Mouse (Mus musculus): ENCODE data around the gene 4921539E11Rik.

4921539E11Rik gene

GRCm38 (mm10) chr4:103290763-103291162 is at the start of gene 4921539E11Rik:
Gene 4921539E11Rik, minus strand, starts transcription at chr4:103290863.
- no peak for DNase-seq (ENCODE audit: low spot score)

GRCm38 (mm10) chr4:103335134-103335533 is 44.5 kb upstream of the 4921539E11Rik start:
- no peak for DNase-seq (ENCODE audit: low spot score)

- DNase-seq (ENCODE audit: low spot score) = no peak
Observed at GRCm38 (mm10) chr4:103329348-103329747, 38.7 kb upstream of the 4921539E11Rik start.

- no peak for DNase-seq (ENCODE audit: low spot score)
Observed at GRCm38 (mm10) chr4:103326994-103327393, 36.3 kb upstream of the 4921539E11Rik start.

GRCm38 (mm10) chr4:103324688-103325451 is 34.2 kb upstream of the 4921539E11Rik start:
- no peak for DNase-seq (ENCODE audit: low spot score)

GRCm38 (mm10) chr4:103321461-103321860 is 30.8 kb upstream of the 4921539E11Rik start:
- DNase-seq (ENCODE audit: low spot score) = no peak

GRCm38 (mm10) chr4:103315861-103316260 is 25.2 kb upstream of the 4921539E11Rik start:
- no peak for DNase-seq (ENCODE audit: low spot score)

- DNase-seq (ENCODE audit: low spot score) = no peak
Observed at GRCm38 (mm10) chr4:103314526-103314910, 23.9 kb upstream of the 4921539E11Rik start.

- DNase-seq (ENCODE audit: low spot score) = peak; percentile 97
Observed at GRCm38 (mm10) chr4:103313587-103314525, 23.2 kb upstream of the 4921539E11Rik start, which contains the start of gene Oma1. Gene Oma1, plus strand, starts transcription at chr4:103313812.

- no peak for DNase-seq (ENCODE audit: low spot score)
Observed at GRCm38 (mm10) chr4:103303851-103304250, 13.2 kb upstream of the 4921539E11Rik start.

GRCm38 (mm10) chr4:103299342-103299741 is 8.7 kb upstream of the 4921539E11Rik start:
- DNase-seq (ENCODE audit: low spot score) = no peak

GRCm38 (mm10) chr4:103288342-103288741 is 2.3 kb downstream of the 4921539E11Rik start:
- DNase-seq (ENCODE audit: low spot score) = no peak

- no peak for DNase-seq (ENCODE audit: low spot score)
Observed at GRCm38 (mm10) chr4:103273021-103273420, 17.6 kb downstream of the 4921539E11Rik start.

GRCm38 (mm10) chr4:103269336-103269735 is 21.3 kb downstream of the 4921539E11Rik start:
- DNase-seq (ENCODE audit: low spot score) = no peak

- DNase-seq (ENCODE audit: low spot score) = no peak
Observed at GRCm38 (mm10) chr4:103265166-103265565, 25.5 kb downstream of the 4921539E11Rik start.

GRCm38 (mm10) chr4:103263812-103264396 is 26.8 kb downstream of the 4921539E11Rik start:
- no peak for DNase-seq (ENCODE audit: low spot score)

- DNase-seq (ENCODE audit: low spot score) = no peak
Observed at GRCm38 (mm10) chr4:103263378-103263777, 27.3 kb downstream of the 4921539E11Rik start.

GRCm38 (mm10) chr4:103258817-103259216 is 31.8 kb downstream of the 4921539E11Rik start:
- DNase-seq (ENCODE audit: low spot score) = no peak

- no peak for DNase-seq (ENCODE audit: low spot score)
Observed at GRCm38 (mm10) chr4:103253846-103254245, 36.8 kb downstream of the 4921539E11Rik start.

GRCm38 (mm10) chr4:103249436-103250085 is 41.1 kb downstream of the 4921539E11Rik start:
- DNase-seq (ENCODE audit: low spot score) = no peak

- no peak for DNase-seq (ENCODE audit: low spot score)
Observed at GRCm38 (mm10) chr4:103247813-103248212, 42.9 kb downstream of the 4921539E11Rik start.

- DNase-seq (ENCODE audit: low spot score) = no peak
Observed at GRCm38 (mm10) chr4:103247249-103247648, 43.4 kb downstream of the 4921539E11Rik start.
